Mouse (Mus musculus) layer of hippocampus, adult 9-11 months (tissue): ENCODE measurements at regions not wholly inside any gene's neighbourhood (a gene's known extent, or its start where the extent isn't known, plus 50 kb on each side); places are given as distances from the start of the nearest gene placed in this dataset.

Experiments
- DNase-seq: peaks from one replicate; pipeline ENCODE4 v3.0.0; 2022

- no peak for DNase-seq
Observed at GRCm38 (mm10) chr6:98429120-98429519, 86.6 kb upstream of the Gm765 start.

GRCm38 (mm10) chr6:98402605-98403004, 60.1 kb upstream of the Gm765 start:
- no peak for DNase-seq

GRCm38 (mm10) chr6:98394589-98394988, 52.0 kb upstream of the Gm765 start:
- no peak for DNase-seq
